Mouse (Mus musculus) heart, postnatal 0 days (tissue): ENCODE results near the gene Tle3.

ENCODE experiments used
- CTCF ChIP-seq: IDR thresholded peaks from 2 replicates; pipeline ENCODE4 v1.5.1; 2016; ENCODE audit warnings: antibody characterized with exemption, control low read depth, low read depth
- EP300 ChIP-seq: IDR thresholded peaks from 2 replicates; pipeline ENCODE4 v1.6.1; 2016; ENCODE audit warnings: antibody characterized with exemption, low read depth

- TF ChIP-seq EP300 (no peak), CTCF (no peak)
Observed at GRCm38 (mm10) chr9:61373634-61373941, 1.4 kb downstream of the Tle3 start.
